ENCODE assay signal across 8 mouse cellular contexts in the genomic region with DNA sequence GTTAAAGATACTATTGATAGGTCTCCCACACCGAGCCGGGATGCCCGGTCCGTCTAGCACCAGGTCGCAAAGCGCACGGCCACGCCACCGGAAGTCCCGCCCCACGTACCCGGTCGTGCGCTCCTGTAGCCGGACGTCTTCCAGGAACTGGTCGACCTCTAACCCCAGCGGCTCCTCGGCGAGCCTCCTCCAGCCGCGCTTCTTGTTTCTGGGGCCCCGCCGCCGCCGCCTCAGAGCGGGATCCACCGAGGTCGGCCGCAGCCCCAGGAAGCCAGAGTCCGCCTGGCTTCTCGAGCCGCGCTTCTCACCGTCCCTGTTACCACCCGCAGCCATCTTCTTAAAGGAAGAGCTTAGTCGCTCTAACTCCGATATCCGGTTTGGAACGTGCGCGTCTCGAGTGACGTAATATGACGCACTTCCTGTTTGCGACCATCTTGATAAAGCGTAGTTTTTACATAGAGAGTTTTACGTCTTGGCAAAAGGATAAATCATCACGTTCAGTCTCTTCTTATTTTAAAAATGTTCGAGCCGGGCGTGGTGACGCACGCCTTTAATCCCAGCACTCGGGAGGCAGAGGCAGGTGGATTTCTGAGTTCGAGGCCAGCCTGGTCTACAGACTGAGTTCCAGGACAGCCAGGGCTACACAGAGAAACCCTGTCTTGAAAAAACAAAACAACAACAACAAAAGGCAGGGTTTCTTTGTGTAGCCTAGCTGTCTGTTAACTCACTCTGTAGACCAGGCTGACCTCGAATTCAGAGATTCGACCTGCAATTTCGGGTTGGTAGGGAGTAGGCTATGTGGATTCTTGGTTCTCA. TPM values are rescaled to one million over a fixed set of nuclear protein-coding genes. Genes with fewer than 3 reads are reported as not detected.
DNase-seq lines count a peak whose midpoint lies in the region; ATAC-seq and TF ChIP-seq lines count a peak whose summit lies in the region.

Nop53 (minus strand) TSS at position 354 of the 816 bp plus-strand sequence.

- peak; percentile 98 for DNase-seq in CH12.LX (ENCODE audit: extremely low read depth)
- DNase-seq in c-Kit-positive CD71-positive TER-119-negative erythroid progenitor cells, embryonic 14.5 days (ENCODE audit: low read depth), result peak; percentile 98
- peak; percentile 97 for DNase-seq in heart, postnatal 0 days (ENCODE audit: low spot score)
- DNase-seq in kidney, postnatal 4 days, result peak; percentile 93 to 95

- H3K4me1 ChIP-seq in CH12.LX (ENCODE audit: control insufficient read depth in 1 of 2, insufficient read depth in 2 of 2), result peaks cover 16 to 47% of the 10 kb centered on the region in 2 experiments
- H3K4me1 ChIP-seq in forebrain, embryonic 12.5 days, result peaks cover 23% of the 10 kb centered on the region
- peaks cover 12% of the 10 kb centered on the region for H3K4me1 ChIP-seq in heart, postnatal 0 days (ENCODE audit: control insufficient read depth, insufficient read depth)
- H3K4me1 ChIP-seq in liver, embryonic 16.5 days (ENCODE audit: control insufficient read depth, low read depth, low read length), result peaks cover 43% of the 10 kb centered on the region
- peaks cover 22% of the 10 kb centered on the region for H3K4me1 ChIP-seq in neural tube, embryonic 13.5 days (replicated peaks)
- H3K4me1 ChIP-seq in testis, adult 2 months (ENCODE audit: control insufficient read depth, insufficient read depth, low read length), result peaks cover 10% of the 10 kb centered on the region

- H3K27ac ChIP-seq in CH12.LX (ENCODE audit: insufficient read depth, low read depth), result peak within 1 kb of the TSS; percentile 76
- H3K27ac ChIP-seq in forebrain, embryonic 12.5 days, result peak within 1 kb of the TSS; percentile 92
- H3K27ac ChIP-seq in heart, postnatal 0 days (ENCODE audit: low read depth), result peak within 1 kb of the TSS; percentile 98
- H3K27ac ChIP-seq in liver, embryonic 16.5 days (ENCODE audit: low read length), result peak within 1 kb of the TSS; percentile 94
- peak within 1 kb of the TSS; percentile 97 for H3K27ac ChIP-seq in neural tube, embryonic 13.5 days (replicated peaks)
- peak within 1 kb of the TSS; percentile 90 for H3K27ac ChIP-seq in testis, adult 2 months (ENCODE audit: control insufficient read depth, insufficient read depth, low read depth, low read length)

- H3K4me2 ChIP-seq in CH12.LX (ENCODE audit: insufficient read depth, low read depth, poor library complexity, severe bottlenecking), result peak within 1 kb of the TSS; percentile 92
- peak within 1 kb of the TSS; percentile 80 for H3K4me2 ChIP-seq in forebrain, embryonic 12.5 days
- peak within 1 kb of the TSS; percentile 87 for H3K4me2 ChIP-seq in heart, postnatal 0 days (ENCODE audit: low read depth, low read length)
- H3K4me2 ChIP-seq in liver, embryonic 16.5 days (ENCODE audit: low read depth, low read length), result peak within 1 kb of the TSS; percentile 67
- peak within 1 kb of the TSS; percentile 72 for H3K4me2 ChIP-seq in neural tube, embryonic 13.5 days

- H3K36me3 ChIP-seq in CH12.LX (replicated peaks in 1 of 2; ENCODE audit: control insufficient read depth in 1 of 2, insufficient read depth in 1 of 2, low read length in 1 of 2), result peaks cover 43 to 46% of the 10 kb centered on the region in 2 experiments
- H3K36me3 ChIP-seq in forebrain, embryonic 12.5 days (replicated peaks), result peaks cover 35% of the 10 kb centered on the region
- H3K36me3 ChIP-seq in heart, postnatal 0 days (replicated peaks; ENCODE audit: control insufficient read depth, insufficient read depth, low read length), result peaks cover 54% of the 10 kb centered on the region
- peaks cover 28% of the 10 kb centered on the region for H3K36me3 ChIP-seq in liver, embryonic 16.5 days (ENCODE audit: control insufficient read depth, insufficient read depth)
- peaks cover 34% of the 10 kb centered on the region for H3K36me3 ChIP-seq in neural tube, embryonic 13.5 days
- H3K36me3 ChIP-seq in testis, adult 2 months (ENCODE audit: control insufficient read depth, insufficient read depth, low read length), result no peaks in the 10 kb centered on the region; the same call in 1 of the 2 replicates

- peak within 1 kb of the TSS; percentile 79 for H3K9ac ChIP-seq in CH12.LX (ENCODE audit: insufficient read depth, low read depth)
- H3K9ac ChIP-seq in forebrain, embryonic 12.5 days, result peak within 1 kb of the TSS; percentile 72
- H3K9ac ChIP-seq in heart, postnatal 0 days (replicated peaks; ENCODE audit: low read depth, low read length), result peak within 1 kb of the TSS; percentile 79
- H3K9ac ChIP-seq in liver, embryonic 16.5 days (ENCODE audit: low read depth, low read length), result peak within 1 kb of the TSS; percentile 85
- peak within 1 kb of the TSS; percentile 80 for H3K9ac ChIP-seq in neural tube, embryonic 13.5 days

- TF ChIP-seq CTCF in CH12.LX (conservative IDR thresholded peaks at IDR 0.05 in 1 of 2, IDR thresholded peaks at IDR 0.05 in 1 of 2; ENCODE audit: low read depth in 2 of 2, low read length in 2 of 2), result no peak
- TF ChIP-seq CTCF in heart, postnatal 0 days (IDR thresholded peaks at IDR 0.05; ENCODE audit: low read depth), result no peak
- no peak for TF ChIP-seq CTCF in testis, adult 2 months (IDR thresholded peaks at IDR 0.05; ENCODE audit: control insufficient read depth, insufficient read depth, insufficient replicate concordance, low read depth, low read length)

- no peak for TF ChIP-seq EP300 in CH12.LX (IDR thresholded peaks at IDR 0.05; ENCODE audit: low read length)
- peak; percentile 84 for TF ChIP-seq EP300 in heart, postnatal 0 days (IDR thresholded peaks at IDR 0.05; ENCODE audit: low read depth)

- in situ Hi-C loops in CH12.LX (cut with MboI; ENCODE audit: low pct_ligation_motif_present, low pct_unique_long_range_greater_than_20kb, low sequenced_read_pairs), result loop anchor here (25.0 kb wide), 1 partner anchor 841 kb away; the partner anchor contains the start of gene Slc1a5

- WGBS in forebrain, embryonic 12.5 days, result 2% methylated on average over 59 of the region's 59 CpGs
- WGBS in heart, postnatal 0 days, result 2% methylated on average over 57 of the region's 59 CpGs
- 2% methylated on average over 59 of the region's 59 CpGs for WGBS in liver, embryonic 16.5 days (ENCODE audit: insufficient replicate concordance)
- WGBS in neural tube, embryonic 13.5 days, result 2% methylated on average over 59 of the region's 59 CpGs

- H3K79me2 ChIP-seq in CH12.LX (replicated peaks; ENCODE audit: control insufficient read depth, extremely low read depth, insufficient read depth, poor library complexity, severe bottlenecking), result peaks cover 28% of the 10 kb centered on the region

- dilution Hi-C loops in CH12.LX (cut with MboI; ENCODE audit: extremely low pct_ligation_motif_present, extremely low pct_unique_long_range_greater_than_20kb, low sequenced_read_pairs), result no loop called here

- H3K9me3 ChIP-seq in CH12.LX (replicated peaks; ENCODE audit: low read length), result no peaks in the 10 kb centered on the region
- H3K9me3 ChIP-seq in forebrain, embryonic 12.5 days, result no peaks in the 10 kb centered on the region
- no peaks in the 10 kb centered on the region for H3K9me3 ChIP-seq in heart, postnatal 0 days (replicated peaks; ENCODE audit: control insufficient read depth, low read length)
- no peaks in the 10 kb centered on the region for H3K9me3 ChIP-seq in liver, embryonic 16.5 days (replicated peaks; ENCODE audit: control insufficient read depth, low read length)
- H3K9me3 ChIP-seq in neural tube, embryonic 13.5 days, result no peaks in the 10 kb centered on the region

- no peaks in the 10 kb centered on the region for H3K27me3 ChIP-seq in CH12.LX (replicated peaks)
- peaks cover 14% of the 10 kb centered on the region; the same call in 1 of the 2 replicates for H3K27me3 ChIP-seq in forebrain, embryonic 12.5 days
- H3K27me3 ChIP-seq in heart, postnatal 0 days (ENCODE audit: control insufficient read depth, insufficient read depth, low read length), result no peaks in the 10 kb centered on the region
- H3K27me3 ChIP-seq in liver, embryonic 16.5 days (ENCODE audit: control insufficient read depth, insufficient read depth, low read depth, low read length), result peaks cover 2% of the 10 kb centered on the region; the same call in 1 of the 2 replicates
- H3K27me3 ChIP-seq in neural tube, embryonic 13.5 days, result no peaks in the 10 kb centered on the region
- no peaks in the 10 kb centered on the region for H3K27me3 ChIP-seq in testis, adult 2 months (ENCODE audit: control insufficient read depth, insufficient read depth, low read length)

- peak within 1 kb of the TSS; percentile 67 to 96 (median 68) for H3K4me3 ChIP-seq in CH12.LX (replicated peaks in 1 of 3; ENCODE audit: low read depth in 2 of 3, low read length in 2 of 3, poor library complexity in 1 of 3)
- H3K4me3 ChIP-seq in forebrain, embryonic 12.5 days (replicated peaks), result peak within 1 kb of the TSS; percentile 73
- H3K4me3 ChIP-seq in heart, postnatal 0 days (ENCODE audit: low read depth, low read length), result peak within 1 kb of the TSS; percentile 96
- peak within 1 kb of the TSS; percentile 85 for H3K4me3 ChIP-seq in liver, embryonic 16.5 days (ENCODE audit: low read depth, low read length)
- peak within 1 kb of the TSS; percentile 75 for H3K4me3 ChIP-seq in neural tube, embryonic 13.5 days
- peak within 1 kb of the TSS; percentile 98 for H3K4me3 ChIP-seq in testis, adult 2 months (ENCODE audit: control insufficient read depth, low read depth, low read length)

- no peak for TF ChIP-seq RAD21 in CH12.LX (IDR thresholded peaks at IDR 0.05; ENCODE audit: low read depth, low read length)

- ATAC-seq in forebrain, embryonic 12.5 days (ENCODE audit: low FRiP score), result peak; percentile 95
- peak; percentile 81 for ATAC-seq in heart, postnatal 0 days (ENCODE audit: insufficient read depth, low read depth)
- peak; percentile 90 for ATAC-seq in liver, embryonic 16.5 days (ENCODE audit: low read depth)
- peak; percentile 94 for ATAC-seq in neural tube, embryonic 13.5 days (ENCODE audit: low read depth)

- peak; percentile 80 for TF ChIP-seq POLR2A in CH12.LX (IDR thresholded peaks at IDR 0.05; ENCODE audit: low read depth, low read length)
- TF ChIP-seq POLR2A in testis, adult 2 months (IDR thresholded peaks at IDR 0.05; ENCODE audit: control insufficient read depth, low read depth, low read length), result peak; percentile 81

TF ChIP-seq in CH12.LX, 34 proteins besides CTCF, POLR2A, EP300 and RAD21 (continues in another document):
- TF ChIP-seq SIN3A (IDR thresholded peaks at IDR 0.05; ENCODE audit: low read length) (no peak; the same call in none of the 2 replicates), PAX5 (IDR thresholded peaks at IDR 0.05; ENCODE audit: low read length) (no peak), ELF1 (IDR thresholded peaks at IDR 0.05; ENCODE audit: low read depth, low read length) (peak; percentile 89)

RNA-seq across cellular contexts. Expression of gene Nop53, which starts in this region (rescaled TPM):
- total RNA-seq in CH12.LX (2012; rRNA removed) (234 and 310 TPM in 2 replicates), CH12.LX (2014; rRNA removed) (171 and 199 TPM in 2 replicates)
- 291 and 339 TPM in 2 replicates for polyA plus RNA-seq in CH12.LX (2012; ENCODE audit: insufficient read length, low read depth)
- polyA plus RNA-seq in forebrain, embryonic 12.5 days (2016; fragmentation: Nextera tagmentation; extraction: Ambion mirVana), result 165 and 169 TPM in 2 replicates
- total RNA-seq in heart, postnatal 0 days (2014; rRNA removed; ENCODE audit: low replicate concordance), result 81.6 and 102 TPM in 2 replicates
- polyA plus RNA-seq in heart, postnatal 0 days (2015; fragmentation: Nextera tagmentation; extraction: Ambion mirVana), result 120 and 128 TPM in 2 replicates
- polyA plus RNA-seq in liver, embryonic 16.5 days (2015; fragmentation: Nextera tagmentation; extraction: Ambion mirVana), result 71.8 and 79.1 TPM in 2 replicates
- polyA plus RNA-seq in neural tube, embryonic 13.5 days (2015; fragmentation: Nextera tagmentation; extraction: Ambion mirVana), result 128 and 148 TPM in 2 replicates
- 57.2 and 81.1 TPM in 2 replicates for polyA plus RNA-seq in testis, adult 2 months (2012; rRNA removed)

Comparison
In these comparisons a context has a peak if more than half of its experiments do, and no peak if none do; other contexts are left out.
1. Peak in every context shown above with its lines: DNase-seq, ATAC-seq, H3K4me3 ChIP-seq and H3K27ac ChIP-seq.